Mouse (Mus musculus) bone marrow macrophage, adult 2 months (primary cell): Measurements from ENCODE around the gene Cyp2b19.

ENCODE experiments used
- CTCF ChIP-seq: IDR thresholded peaks from 2 replicates; pipeline ENCODE4 v1.5.1; 2012; ENCODE audit warnings: low read depth, mild to moderate bottlenecking, low read length, moderate library complexity
- POLR2A ChIP-seq: IDR thresholded peaks from 2 replicates; pipeline ENCODE4 v1.6.1; 2012; ENCODE audit warnings: mild to moderate bottlenecking, low read depth, low read length, borderline replicate concordance

GRCm38 (mm10) chr7:26711061-26711460 is 45.9 kb upstream of the Cyp2b19 start:
- no peak for TF ChIP-seq CTCF
- TF ChIP-seq POLR2A: no peak
